Mouse (Mus musculus) small intestine, adult 2 months (tissue): Measurements from ENCODE around the gene Ptgr2.

Source experiments
- CTCF ChIP-seq: fragments of 200-500 bp; IDR thresholded peaks from 2 replicates; pipeline ENCODE4 v1.5.1; 2012; ENCODE audit warnings: low read depth, mild to moderate bottlenecking, control low read depth, inconsistent platforms, low read length, moderate library complexity, mixed read lengths; ENCODE audit not compliant: insufficient replicate concordance, insufficient read length; ENCODE audit errors: extremely low read depth
- POLR2A ChIP-seq: fragments of 200-500 bp; IDR thresholded peaks from 2 replicates; pipeline ENCODE4 v1.6.1; 2012; ENCODE audit warnings: low read depth, mild to moderate bottlenecking, control low read depth, inconsistent platforms, low read length, moderate library complexity

- TF ChIP-seq POLR2A (no peak), CTCF (no peak)
Measured at GRCm38 (mm10) chr12:84299265-84299664, 14.2 kb downstream of the Ptgr2 start.
